Mouse (Mus musculus): ENCODE data around the gene Bmpr1a. TPM values are rescaled to one million over a fixed set of nuclear protein-coding genes. Genes with fewer than 3 reads are reported as not detected.

Gene Bmpr1a
- total RNA-seq, 1 experiment: 38.9 TPM

GRCm38 (mm10) chr14:34544545-34544944, 41.4 kb upstream of the Bmpr1a start:
- in situ Hi-C loops (cut with MboI; ENCODE audit: low sequenced_read_pairs in 2 of 2, unreplicated experiment in 2 of 2): no loop called here
- no peaks in the 10 kb centered on the region for H3K36me3 ChIP-seq (ENCODE audit: control insufficient read depth, insufficient read depth, low read length, poor library complexity, severe bottlenecking)
- H3K9me3 ChIP-seq (ENCODE audit: control insufficient read depth, insufficient read depth, low read depth, low read length): no peaks in the 10 kb centered on the region
- no peak for DNase-seq (ENCODE audit: low read depth, low spot score)
- peaks cover 3 to 11% of the 10 kb centered on the region in 2 experiments; a peak in 2 of 4 replicates for H3K4me1 ChIP-seq (ENCODE audit: control insufficient read depth in 2 of 2, insufficient read depth in 2 of 2, low read length in 2 of 2, poor library complexity in 1 of 2)
- no peak overlapping the region for H3K27ac ChIP-seq (ENCODE audit: insufficient read depth, low read depth, low read length, poor library complexity, severe bottlenecking)
- TF ChIP-seq HCFC1 (IDR thresholded peaks at IDR 0.05; ENCODE audit: borderline replicate concordance, insufficient read depth, low read length) (no peak), ZC3H11A (IDR thresholded peaks at IDR 0.05; ENCODE audit: borderline replicate concordance, low read depth, low read length) (no peak), CHD2 (IDR thresholded peaks at IDR 0.05; ENCODE audit: low read depth, low read length) (no peak), ZNF384 (IDR thresholded peaks at IDR 0.05; ENCODE audit: low read depth, low read length) (no peak), MAFK (IDR thresholded peaks at IDR 0.05; ENCODE audit: insufficient read depth, low read depth, low read length) (no peak)
- H3K9ac ChIP-seq (ENCODE audit: insufficient read depth, low read depth, low read length, poor library complexity, severe bottlenecking): no peak overlapping the region
- H3K4me3 ChIP-seq (ENCODE audit: insufficient read depth in 1 of 2, low read depth in 1 of 2, low read length in 2 of 2, poor library complexity in 1 of 2, severe bottlenecking in 1 of 2): no peak overlapping the region

DNA sequence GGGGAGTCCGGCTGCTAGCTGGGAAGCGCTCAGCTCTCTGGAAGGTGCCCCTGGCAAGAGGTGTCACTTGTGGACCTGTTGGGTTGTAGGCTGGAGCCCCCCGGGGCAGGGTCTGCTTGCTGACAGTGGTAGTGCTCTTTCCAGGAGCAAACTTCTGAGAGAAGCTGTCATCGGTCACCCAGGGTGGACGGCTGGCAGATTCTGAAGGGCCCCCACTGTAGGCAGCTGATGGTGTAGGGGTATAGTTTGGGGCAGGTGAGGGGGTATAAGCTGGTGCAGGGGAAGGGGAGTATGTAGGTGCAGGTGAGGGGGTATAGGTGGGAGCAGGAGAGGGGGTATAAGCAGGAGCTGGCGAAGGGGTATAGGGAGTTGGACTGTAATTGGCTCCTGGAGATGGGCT, 40.9 kb upstream of the Bmpr1a start:
- Histone ChIP-seq H3K4me3 (ENCODE audit: insufficient read depth in 1 of 2, low read depth in 1 of 2, low read length in 2 of 2, poor library complexity in 1 of 2, severe bottlenecking in 1 of 2) (no peak overlapping the region), H3K9me3 (ENCODE audit: control insufficient read depth, insufficient read depth, low read depth, low read length) (no peaks in the 10 kb centered on the region), H3K27ac (ENCODE audit: insufficient read depth, low read depth, low read length, poor library complexity, severe bottlenecking) (no peak overlapping the region), H3K4me1 (ENCODE audit: control insufficient read depth in 2 of 2, insufficient read depth in 2 of 2, low read length in 2 of 2, poor library complexity in 1 of 2) (peaks cover 3 to 11% of the 10 kb centered on the region in 2 experiments; a peak in 1 of 4 replicates), H3K9ac (ENCODE audit: insufficient read depth, low read depth, low read length, poor library complexity, severe bottlenecking) (no peak overlapping the region), H3K36me3 (ENCODE audit: control insufficient read depth, insufficient read depth, low read length, poor library complexity, severe bottlenecking) (no peaks in the 10 kb centered on the region)
- DNase-seq (ENCODE audit: low read depth, low spot score): no peak
- TF ChIP-seq HCFC1 (IDR thresholded peaks at IDR 0.05; ENCODE audit: borderline replicate concordance, insufficient read depth, low read length) (no peak), MAFK (IDR thresholded peaks at IDR 0.05; ENCODE audit: insufficient read depth, low read depth, low read length) (no peak), ZNF384 (IDR thresholded peaks at IDR 0.05; ENCODE audit: low read depth, low read length) (no peak), ZC3H11A (IDR thresholded peaks at IDR 0.05; ENCODE audit: borderline replicate concordance, low read depth, low read length) (no peak), CHD2 (IDR thresholded peaks at IDR 0.05; ENCODE audit: low read depth, low read length) (no peak)
- in situ Hi-C loops (cut with MboI; ENCODE audit: low sequenced_read_pairs in 2 of 2, unreplicated experiment in 2 of 2): no loop called here

DNA sequence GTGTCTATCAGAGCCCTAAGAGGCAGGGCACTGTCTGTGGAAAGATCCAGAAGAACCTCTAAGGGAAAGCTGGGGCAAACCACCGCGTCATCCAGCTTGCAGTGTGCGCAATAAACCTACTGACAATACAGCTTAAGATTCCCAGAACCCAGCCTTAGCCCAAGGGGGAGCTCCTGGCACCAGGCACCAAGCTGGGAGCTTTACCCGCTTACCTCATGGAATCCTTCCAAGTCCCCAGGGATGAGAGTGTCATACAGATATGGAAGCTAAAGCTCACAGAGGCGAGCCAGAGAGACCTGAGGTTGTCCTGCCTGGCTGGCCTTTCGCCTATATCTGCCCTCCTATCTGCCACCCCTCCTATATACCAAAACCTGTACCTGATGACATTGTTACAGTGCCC, 40.5 kb upstream of the Bmpr1a start:
- no peak for DNase-seq (ENCODE audit: low read depth, low spot score)
- Histone ChIP-seq H3K4me1 (ENCODE audit: control insufficient read depth in 2 of 2, insufficient read depth in 2 of 2, low read length in 2 of 2, poor library complexity in 1 of 2) (peaks cover 3 to 11% of the 10 kb centered on the region in 2 experiments; a peak in 1 of 4 replicates), H3K27ac (ENCODE audit: insufficient read depth, low read depth, low read length, poor library complexity, severe bottlenecking) (no peak overlapping the region), H3K9ac (ENCODE audit: insufficient read depth, low read depth, low read length, poor library complexity, severe bottlenecking) (no peak overlapping the region), H3K4me3 (ENCODE audit: insufficient read depth in 1 of 2, low read depth in 1 of 2, low read length in 2 of 2, poor library complexity in 1 of 2, severe bottlenecking in 1 of 2) (no peak overlapping the region), H3K9me3 (ENCODE audit: control insufficient read depth, insufficient read depth, low read depth, low read length) (no peaks in the 10 kb centered on the region), H3K36me3 (ENCODE audit: control insufficient read depth, insufficient read depth, low read length, poor library complexity, severe bottlenecking) (no peaks in the 10 kb centered on the region)
- in situ Hi-C loops (cut with MboI; ENCODE audit: low sequenced_read_pairs in 2 of 2, unreplicated experiment in 2 of 2): no loop called here
- TF ChIP-seq ZNF384 (IDR thresholded peaks at IDR 0.05; ENCODE audit: low read depth, low read length) (no peak), MAFK (IDR thresholded peaks at IDR 0.05; ENCODE audit: insufficient read depth, low read depth, low read length) (no peak), HCFC1 (IDR thresholded peaks at IDR 0.05; ENCODE audit: borderline replicate concordance, insufficient read depth, low read length) (no peak), CHD2 (IDR thresholded peaks at IDR 0.05; ENCODE audit: low read depth, low read length) (no peak), ZC3H11A (IDR thresholded peaks at IDR 0.05; ENCODE audit: borderline replicate concordance, low read depth, low read length) (no peak)

DNA sequence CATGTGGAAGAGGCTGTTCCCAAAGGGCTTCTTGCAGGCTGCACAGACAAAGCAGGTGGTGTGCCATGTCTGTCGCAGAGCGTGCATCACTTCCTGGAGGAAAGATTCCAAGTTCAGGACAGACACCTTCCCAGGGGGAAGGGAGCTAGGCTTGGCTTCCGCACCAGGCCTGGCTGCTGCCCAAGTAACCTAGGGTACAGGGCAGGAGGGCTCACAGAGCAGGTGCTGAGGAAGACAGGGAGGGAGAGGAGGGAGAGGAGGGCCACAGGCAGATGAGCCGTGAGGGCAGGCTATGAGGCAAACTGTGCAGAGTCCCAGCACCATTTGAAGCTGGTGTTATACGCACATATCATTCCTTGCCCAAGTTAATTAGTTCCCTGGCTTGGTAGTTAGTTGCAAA, 38.8 kb upstream of the Bmpr1a start:
- no peaks in the 10 kb centered on the region for H3K36me3 ChIP-seq (ENCODE audit: control insufficient read depth, insufficient read depth, low read length, poor library complexity, severe bottlenecking)
- no peak overlapping the region for H3K9ac ChIP-seq (ENCODE audit: insufficient read depth, low read depth, low read length, poor library complexity, severe bottlenecking)
- TF ChIP-seq MAFK (IDR thresholded peaks at IDR 0.05; ENCODE audit: insufficient read depth, low read depth, low read length) (no peak), ZC3H11A (IDR thresholded peaks at IDR 0.05; ENCODE audit: borderline replicate concordance, low read depth, low read length) (no peak), ZNF384 (IDR thresholded peaks at IDR 0.05; ENCODE audit: low read depth, low read length) (no peak), HCFC1 (IDR thresholded peaks at IDR 0.05; ENCODE audit: borderline replicate concordance, insufficient read depth, low read length) (no peak), CHD2 (IDR thresholded peaks at IDR 0.05; ENCODE audit: low read depth, low read length) (no peak)
- peaks cover 3 to 11% of the 10 kb centered on the region in 2 experiments; a peak in 1 of 4 replicates for H3K4me1 ChIP-seq (ENCODE audit: control insufficient read depth in 2 of 2, insufficient read depth in 2 of 2, low read length in 2 of 2, poor library complexity in 1 of 2)
- H3K9me3 ChIP-seq (ENCODE audit: control insufficient read depth, insufficient read depth, low read depth, low read length): no peaks in the 10 kb centered on the region
- no peak overlapping the region for H3K4me3 ChIP-seq (ENCODE audit: insufficient read depth in 1 of 2, low read depth in 1 of 2, low read length in 2 of 2, poor library complexity in 1 of 2, severe bottlenecking in 1 of 2)
- no peak for DNase-seq (ENCODE audit: low read depth, low spot score)
- no peak overlapping the region for H3K27ac ChIP-seq (ENCODE audit: insufficient read depth, low read depth, low read length, poor library complexity, severe bottlenecking)
- in situ Hi-C loops (cut with MboI; ENCODE audit: low sequenced_read_pairs in 2 of 2, unreplicated experiment in 2 of 2): no loop called here

All from ES-E14 (cell line).